Mouse (Mus musculus) G1E (cell line): ENCODE measurements around the gene Prep. TPM values are rescaled to one million over a fixed set of nuclear protein-coding genes. Genes with fewer than 3 reads are reported as not detected.
"Not testable (repeated sequence)": the region's sequence is repeated elsewhere in the genome, so short reads cannot be mapped to it uniquely, and the experiment has no call there.

Experiments used
- ATAC-seq: 2 replicates; pipeline ENCODE4 v1.8.0; 2016; ENCODE audit warnings: mild to moderate bottlenecking; ENCODE audit not compliant: insufficient number of reproducible peaks, poor library complexity, low FRiP score, severe bottlenecking; ENCODE audit errors: extremely low read depth
- DNase-seq: peaks from one replicate; pipeline ENCODE4 v3.0.0; 2012; ENCODE audit warnings: low spot score
- H3K27me3 ChIP-seq: 2 replicates; pipeline ENCODE4 v1.6.1; 2012; ENCODE audit warnings: mild to moderate bottlenecking, low read length, inconsistent platforms; ENCODE audit not compliant: insufficient read depth
- H3K36me3 ChIP-seq: replicated peaks from 2 replicates; pipeline ENCODE3; 2012; ENCODE audit warnings: mild to moderate bottlenecking, inconsistent platforms
- H3K4me1 ChIP-seq: 2 replicates; pipeline ENCODE4 v1.6.1; 2012; ENCODE audit warnings: low read depth, low read length, inconsistent platforms, mixed read lengths; ENCODE audit not compliant: insufficient read depth
- H3K4me3 ChIP-seq: 2 replicates; pipeline ENCODE4 v1.5.1; 2012; ENCODE audit warnings: low read depth, mild to moderate bottlenecking, inconsistent platforms, low read length, moderate library complexity, mixed read lengths
- H3K9me3 ChIP-seq: replicated peaks from 2 replicates; pipeline ENCODE4 v1.6.1; 2012; ENCODE audit warnings: inconsistent platforms
- CTCF ChIP-seq: IDR thresholded peaks from 2 replicates; pipeline ENCODE4 v1.5.1; 2012; ENCODE audit warnings: low read depth, low read length, inconsistent platforms, mixed read lengths
- GATA1 ChIP-seq: IDR thresholded peaks from 2 replicates; pipeline ENCODE4 v1.6.1; 2012; ENCODE audit warnings: borderline replicate concordance, low read length, inconsistent platforms, mixed read lengths
- GATA2 ChIP-seq: IDR thresholded peaks from 2 replicates; pipeline ENCODE4 v1.6.1; 2012; ENCODE audit warnings: low read depth, low read length, inconsistent platforms, borderline replicate concordance
- POLR2AphosphoS5 ChIP-seq: IDR thresholded peaks from 2 replicates; pipeline ENCODE4 v1.6.1; 2012; ENCODE audit warnings: low read depth, low read length, inconsistent platforms; ENCODE audit not compliant: insufficient replicate concordance
- TAL1 ChIP-seq: conservative IDR thresholded peaks from 2 replicates; pipeline ENCODE4 v1.6.1; 2012; ENCODE audit warnings: low read depth, low read length, inconsistent platforms, mixed read lengths
- polyA plus RNA-seq: library from polyadenylated mRNA; stranded (reverse); fragments of >175 nt; gene quantifications from 2 replicates; pipeline ENCODE4 v1.2.3, GENCODE M21; 2012
- total RNA-seq, 2 experiments: library from RNA; stranded (forward) in 1 of 2; stranded (reverse) in 1 of 2; fragments of 200-1000 nt in 1 of 2; fragments of >200 nt in 1 of 2; fragmentation: Nextera tagmentation in 1 of 2; gene quantifications; 2 replicates each; pipeline ENCODE4 v1.2.3; 2014 to 2017

Gene Prep
- total and polyA plus RNA-seq, 3 experiments = 14.4 to 25.8 (median 18.3) TPM

- H3K27me3 ChIP-seq = no peaks in the 10 kb centered on the region
- peaks cover 66% of the 10 kb centered on the region for H3K4me1 ChIP-seq
- ATAC-seq (no peak), DNase-seq (no peak)
- peaks cover 85% of the 10 kb centered on the region for H3K36me3 ChIP-seq
- H3K9me3 ChIP-seq = no peaks in the 10 kb centered on the region
- H3K4me3 ChIP-seq = no peak overlapping the region
- TF ChIP-seq TAL1 = no peak
These were observed 15.7 kb downstream of the Prep start for GRCm38 (mm10) chr10:45082730-45083129.

GRCm38 (mm10) chr10:45084002-45084401 lies 17.0 kb downstream of the Prep start:
- H3K4me1 ChIP-seq = peaks cover 62% of the 10 kb centered on the region
- H3K4me3 ChIP-seq, ATAC-seq, H3K9me3 ChIP-seq, H3K27me3 ChIP-seq, DNase-seq: not testable (repeated sequence)
- peaks cover 85% of the 10 kb centered on the region for H3K36me3 ChIP-seq

- no peaks in the 10 kb centered on the region for H3K27me3 ChIP-seq
- DNase-seq (no peak), ATAC-seq (no peak)
- peaks cover 85% of the 10 kb centered on the region for H3K36me3 ChIP-seq
- no peak overlapping the region; the same call in 1 of the 2 replicates for H3K4me3 ChIP-seq
- no peak for TF ChIP-seq POLR2AphosphoS5
- no peak for TF ChIP-seq GATA1
- no peak for TF ChIP-seq TAL1
- TF ChIP-seq CTCF = no peak
- no peak for TF ChIP-seq GATA2
- H3K9me3 ChIP-seq = no peaks in the 10 kb centered on the region
- H3K4me1 ChIP-seq = peaks cover 62% of the 10 kb centered on the region
These were observed 17.5 kb downstream of the Prep start for GRCm38 (mm10) chr10:45084471-45084870.

- DNase-seq = no peak
- ATAC-seq = no peak; the same call in 1 of the 2 replicates
- Histone ChIP-seq H3K4me1 (peaks cover 61% of the 10 kb centered on the region), H3K9me3 (no peaks in the 10 kb centered on the region), H3K27me3 (no peaks in the 10 kb centered on the region), H3K36me3 (peaks cover 85% of the 10 kb centered on the region), H3K4me3 (no peak overlapping the region)
- TF ChIP-seq TAL1 (no peak), GATA2 (no peak), POLR2AphosphoS5 (no peak), GATA1 (no peak), CTCF (no peak)
These were observed 18.3 kb downstream of the Prep start for GRCm38 (mm10) chr10:45085315-45085714.

- Histone ChIP-seq H3K4me3 (no peak overlapping the region), H3K27me3 (no peaks in the 10 kb centered on the region), H3K9me3 (no peaks in the 10 kb centered on the region), H3K36me3 (peaks cover 87% of the 10 kb centered on the region), H3K4me1 (peaks cover 53% of the 10 kb centered on the region)
- ATAC-seq (no peak), DNase-seq (peak; percentile 8)
- TF ChIP-seq TAL1 (no peak), GATA1 (no peak), POLR2AphosphoS5 (no peak), GATA2 (no peak), CTCF (no peak)
These were observed 19.6 kb downstream of the Prep start for GRCm38 (mm10) chr10:45086637-45087036.

GRCm38 (mm10) chr10:45091462-45092079 lies 24.6 kb downstream of the Prep start:
- ATAC-seq = no peak
- Histone ChIP-seq H3K27me3 (no peaks in the 10 kb centered on the region), H3K9me3 (no peaks in the 10 kb centered on the region), H3K4me3 (no peak overlapping the region), H3K4me1 (peaks cover 16% of the 10 kb centered on the region), H3K36me3 (peaks cover 90% of the 10 kb centered on the region)
- DNase-seq = no peak
- TF ChIP-seq CTCF (no peak), TAL1 (no peak), GATA1 (no peak), GATA2 (no peak), POLR2AphosphoS5 (no peak)
